Mouse (Mus musculus): ENCODE measurements around the gene Gemin6. TPM values are rescaled to one million over a fixed set of nuclear protein-coding genes. Genes with fewer than 3 reads are reported as not detected.

Gemin6 gene
- total and polyA plus RNA-seq, 3 experiments, result 19.6 to 25.3 TPM; not detected in 1

DNA sequence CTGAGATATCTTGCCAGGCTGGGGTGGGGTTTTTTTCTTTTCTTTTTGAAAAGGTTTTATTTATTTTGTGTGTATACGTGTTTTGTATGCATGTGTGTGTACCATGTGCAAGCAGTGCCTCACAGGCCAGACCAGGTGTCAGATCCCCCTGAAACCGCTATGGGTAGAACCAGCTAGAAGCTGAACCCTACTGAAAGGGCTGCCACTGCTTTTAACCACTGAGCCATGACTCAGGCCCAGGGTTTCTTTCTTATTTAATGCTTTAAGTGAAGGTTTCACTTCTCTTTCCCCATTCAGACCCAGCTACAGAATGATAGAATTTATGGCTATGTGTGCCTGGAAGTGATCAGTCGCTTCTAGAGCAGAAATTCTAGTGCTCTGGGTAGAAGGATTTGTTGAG, 12.6 kb downstream of the Gemin6 start:
- TF ChIP-seq HCFC1 (IDR thresholded peaks at IDR 0.05; ENCODE audit: low read depth, low read length) (no peak), MXI1 (IDR thresholded peaks at IDR 0.05; ENCODE audit: low read depth, low read length) (no peak), USF2 (IDR thresholded peaks at IDR 0.05; ENCODE audit: borderline replicate concordance in 1 of 2, insufficient read depth in 1 of 2, low read depth in 1 of 2, low read length in 2 of 2) (no peak), NELFE (IDR thresholded peaks at IDR 0.05; ENCODE audit: low read depth, low read length) (no peak), E2F4 (IDR thresholded peaks at IDR 0.05; ENCODE audit: borderline replicate concordance, low read depth, low read length) (no peak)
- Histone ChIP-seq H3K27ac (ENCODE audit: control insufficient read depth, low read depth, low read length) (no peak overlapping the region), H3K9ac (ENCODE audit: control insufficient read depth, low read depth, low read length, poor library complexity, severe bottlenecking) (no peak overlapping the region), H3K4me3 (ENCODE audit: control insufficient read depth in 1 of 2, insufficient read depth in 1 of 2, low read depth in 2 of 2, low read length in 2 of 2) (no peak overlapping the region), H3K9me3 (replicated peaks; ENCODE audit: insufficient read depth, low read length) (no peaks in the 10 kb centered on the region), H3K79me2 (ENCODE audit: control insufficient read depth, insufficient read depth, low read length, poor library complexity) (no peaks in the 10 kb centered on the region), H3K36me3 (ENCODE audit: control insufficient read depth in 1 of 2, insufficient read depth in 2 of 2, low read length in 2 of 2) (peaks cover 2 to 21% of the 10 kb centered on the region in 2 experiments; a peak in 3 of 4 replicates), H3K4me1 (ENCODE audit: control insufficient read depth in 1 of 2, insufficient read depth in 2 of 2, low read length in 2 of 2) (peaks cover 15 to 23% of the 10 kb centered on the region in 2 experiments), H3K27me3 (ENCODE audit: control insufficient read depth in 1 of 2, insufficient read depth in 2 of 2, low read length in 2 of 2) (no peaks in the 10 kb centered on the region)
- DNase-seq (ENCODE audit: low read depth, low spot score), result no peak

DNA sequence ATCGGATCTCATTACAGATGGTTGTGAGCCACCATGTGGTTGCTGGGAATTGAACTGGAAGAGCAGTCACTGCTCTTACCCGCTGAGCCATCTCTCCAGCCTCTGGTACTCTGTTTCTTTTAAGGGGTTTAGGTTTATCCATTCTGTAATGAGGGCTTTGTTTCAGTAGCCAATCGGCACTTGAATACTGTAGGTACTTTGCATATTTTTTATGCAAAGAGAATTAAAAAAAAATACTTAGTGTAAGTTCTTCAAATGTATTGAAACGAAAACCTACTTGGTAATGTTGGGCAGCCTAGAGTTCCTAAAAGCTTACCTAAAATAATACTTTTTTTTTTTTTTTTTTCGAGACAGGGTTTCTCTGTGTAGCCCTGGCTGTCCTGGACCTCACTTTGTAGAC, 13.2 kb downstream of the Gemin6 start:
- Histone ChIP-seq H3K4me1 (ENCODE audit: control insufficient read depth in 1 of 2, insufficient read depth in 2 of 2, low read length in 2 of 2) (peaks cover 15 to 23% of the 10 kb centered on the region in 2 experiments), H3K9me3 (replicated peaks; ENCODE audit: insufficient read depth, low read length) (no peaks in the 10 kb centered on the region), H3K27ac (ENCODE audit: control insufficient read depth, low read depth, low read length) (no peak overlapping the region), H3K36me3 (ENCODE audit: control insufficient read depth in 1 of 2, insufficient read depth in 2 of 2, low read length in 2 of 2) (peaks cover 2 to 19% of the 10 kb centered on the region in 2 experiments; a peak in 3 of 4 replicates), H3K79me2 (ENCODE audit: control insufficient read depth, insufficient read depth, low read length, poor library complexity) (no peaks in the 10 kb centered on the region), H3K9ac (ENCODE audit: control insufficient read depth, low read depth, low read length, poor library complexity, severe bottlenecking) (no peak overlapping the region), H3K27me3 (ENCODE audit: control insufficient read depth in 1 of 2, insufficient read depth in 2 of 2, low read length in 2 of 2) (no peaks in the 10 kb centered on the region), H3K4me3 (ENCODE audit: control insufficient read depth in 1 of 2, insufficient read depth in 1 of 2, low read depth in 2 of 2, low read length in 2 of 2) (no peak overlapping the region)
- DNase-seq (ENCODE audit: low read depth, low spot score), result no peak
- TF ChIP-seq MAX (IDR thresholded peaks at IDR 0.05; ENCODE audit: low read length), result no peak
- no peak for TF ChIP-seq GABPA (IDR thresholded peaks at IDR 0.05; ENCODE audit: low read depth, low read length)
- TF ChIP-seq ZMIZ1 (IDR thresholded peaks at IDR 0.05; ENCODE audit: low read depth, low read length), result no peak
- no peak for TF ChIP-seq NRF1 (IDR thresholded peaks at IDR 0.05; ENCODE audit: insufficient read depth, low read depth, low read length, poor library complexity, severe bottlenecking)
- no peak for TF ChIP-seq CHD1 (IDR thresholded peaks at IDR 0.05; ENCODE audit: low read depth, low read length)
- no peak for TF ChIP-seq MYC (IDR thresholded peaks at IDR 0.05; ENCODE audit: low read depth, low read length)
- no peak for TF ChIP-seq ZKSCAN1 (IDR thresholded peaks at IDR 0.05; ENCODE audit: low read depth, low read length)
- TF ChIP-seq CHD2 (IDR thresholded peaks at IDR 0.05; ENCODE audit: low read length), result no peak
- TF ChIP-seq KAT2A (conservative IDR thresholded peaks at IDR 0.05; ENCODE audit: low read depth, low read length), result no peak
- no peak for TF ChIP-seq JUND (IDR thresholded peaks at IDR 0.05; ENCODE audit: low read depth, low read length)
- TF ChIP-seq MEF2A (IDR thresholded peaks at IDR 0.05; ENCODE audit: extremely low read depth, insufficient replicate concordance, low read depth, low read length, poor library complexity, severe bottlenecking), result no peak
- no peak for TF ChIP-seq TBP (IDR thresholded peaks at IDR 0.05; ENCODE audit: low read depth, low read length)
- no peak for TF ChIP-seq ZNF384 (IDR thresholded peaks at IDR 0.05; ENCODE audit: low read depth, low read length)
- no peak for TF ChIP-seq RAD21 (IDR thresholded peaks at IDR 0.05; ENCODE audit: low read depth, low read length)
- no peak for TF ChIP-seq UBTF (IDR thresholded peaks at IDR 0.05; ENCODE audit: borderline replicate concordance, insufficient read depth, low read depth, low read length)
